Mouse (Mus musculus) neural tube, embryonic 10.5 days (tissue): ENCODE data around the gene Lsp1.

ENCODE experiments used
- DNase-seq: peaks from one replicate; pipeline ENCODE4 v3.0.0-alpha.2; 2017; ENCODE audit warnings: low spot score; ENCODE audit errors: extremely low spot score

The Lsp1 gene

GRCm38 (mm10) chr7:142503206-142503605 is 42.6 kb downstream of the Lsp1 start:
- DNase-seq, result no peak

- peak; percentile 55 for DNase-seq
Measured at GRCm38 (mm10) chr7:142505942-142506341, 45.3 kb downstream of the Lsp1 start.

GRCm38 (mm10) chr7:142506501-142506900 is 45.9 kb downstream of the Lsp1 start:
- DNase-seq, result peak; percentile 33

- DNase-seq, result no peak
Measured at GRCm38 (mm10) chr7:142507453-142507852, 46.8 kb downstream of the Lsp1 start.

- peak; percentile 68 for DNase-seq
Measured at GRCm38 (mm10) chr7:142509518-142509917, 48.9 kb downstream of the Lsp1 start.

GRCm38 (mm10) chr7:142510021-142510777 is 49.6 kb downstream of the Lsp1 start:
- peak; percentile 75 for DNase-seq

- DNase-seq, result no peak
Measured at GRCm38 (mm10) chr7:142514048-142514447, 53.4 kb downstream of the Lsp1 start.

GRCm38 (mm10) chr7:142516221-142516978 is 55.8 kb downstream of the Lsp1 start:
- no peak for DNase-seq

GRCm38 (mm10) chr7:142517531-142517930 is 56.9 kb downstream of the Lsp1 start:
- DNase-seq, result no peak

- no peak for DNase-seq
Measured at GRCm38 (mm10) chr7:142520331-142520730, 59.7 kb downstream of the Lsp1 start.

GRCm38 (mm10) chr7:142522352-142522751 is 61.7 kb downstream of the Lsp1 start:
- DNase-seq, result peak; percentile 62

GRCm38 (mm10) chr7:142523200-142523990 is 62.8 kb downstream of the Lsp1 start:
- peak; percentile 60 for DNase-seq

- peak; percentile 62 for DNase-seq
Measured at GRCm38 (mm10) chr7:142525342-142526178, 65.0 kb downstream of the Lsp1 start.

- DNase-seq, result no peak
Measured at GRCm38 (mm10) chr7:142529350-142529749, 68.7 kb downstream of the Lsp1 start.

- peak; percentile 27 for DNase-seq
Measured at GRCm38 (mm10) chr7:142531973-142532521, 71.4 kb downstream of the Lsp1 start.

- DNase-seq, result no peak
Measured at GRCm38 (mm10) chr7:142532671-142533058, 72.1 kb downstream of the Lsp1 start, which contains the start of gene Mrpl23. Gene Mrpl23 (plus strand): TSS chr7:142532686.

- peak; percentile 90 for DNase-seq
Measured at GRCm38 (mm10) chr7:142533059-142533855, 72.6 kb downstream of the Lsp1 start.

- DNase-seq, result no peak
Measured at GRCm38 (mm10) chr7:142535116-142535515, 74.5 kb downstream of the Lsp1 start.

GRCm38 (mm10) chr7:142535832-142536231 is 75.2 kb downstream of the Lsp1 start:
- no peak for DNase-seq

GRCm38 (mm10) chr7:142537181-142537580 is 76.6 kb downstream of the Lsp1 start:
- peak; percentile 26 for DNase-seq
